Mouse (Mus musculus): ENCODE measurements around the gene Bms1. TPM values are rescaled to one million over a fixed set of nuclear protein-coding genes. Genes with fewer than 3 reads are reported as not detected.
A peak's percentile ranks its signal among the peaks of the same experiment; 100 is the strongest.

The Bms1 gene
- polyA plus RNA-seq, 1 experiment from 2014 or later = 57.7 TPM

DNA sequence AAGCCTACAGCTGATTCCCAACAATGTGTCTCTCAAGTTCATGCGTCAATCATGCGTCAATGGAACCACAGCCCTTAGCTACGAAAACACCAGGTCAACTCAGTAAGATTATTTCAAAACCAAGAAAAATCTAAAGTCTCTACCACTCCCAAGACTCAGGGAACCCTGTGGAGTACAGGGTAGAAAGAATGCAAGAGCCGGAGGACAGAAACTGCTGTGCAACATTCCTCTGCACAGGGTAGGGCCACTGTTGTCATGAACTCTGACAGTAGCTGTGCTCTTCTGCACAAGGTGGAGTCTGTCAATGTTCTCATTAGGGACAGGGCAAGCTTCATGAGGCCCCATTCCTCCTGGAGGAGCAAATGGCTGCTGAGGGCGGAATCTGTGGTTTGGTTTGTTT, 10.8 kb downstream of the Bms1 start:
- H3K4me1 ChIP-seq (replicated peaks; ENCODE audit: control insufficient read depth, insufficient read depth, low read length) = no peaks in the 10 kb centered on the region
- no peak overlapping the region for H3K27ac ChIP-seq (ENCODE audit: low read depth, low read length)
- no peaks in the 10 kb centered on the region for H3K27me3 ChIP-seq (replicated peaks; ENCODE audit: control insufficient read depth, insufficient read depth, low read length)
- no peak overlapping the region for H3K4me2 ChIP-seq
- DNase-seq (ENCODE audit: low spot score) (no peak), ATAC-seq (replicated peaks; ENCODE audit: low FRiP score) (no peak)
- H3K36me3 ChIP-seq (ENCODE audit: control insufficient read depth, insufficient read depth, low read length) = peaks cover 38% of the 10 kb centered on the region
- no peak overlapping the region for H3K9ac ChIP-seq (ENCODE audit: low read depth, low read length)
- no peak overlapping the region for H3K4me3 ChIP-seq (ENCODE audit: low read depth, low read length)
- 94% methylated on average over 5 of the region's 5 CpGs for WGBS
- no peaks in the 10 kb centered on the region for H3K9me3 ChIP-seq (ENCODE audit: control insufficient read depth, low read length)

- Histone ChIP-seq H3K36me3 (ENCODE audit: control insufficient read depth, insufficient read depth, low read length) (peaks cover 35% of the 10 kb centered on the region), H3K27ac (ENCODE audit: low read depth, low read length) (no peak overlapping the region), H3K4me3 (ENCODE audit: low read depth, low read length) (no peak overlapping the region), H3K9ac (ENCODE audit: low read depth, low read length) (no peak overlapping the region), H3K9me3 (ENCODE audit: control insufficient read depth, low read length) (no peaks in the 10 kb centered on the region), H3K27me3 (replicated peaks; ENCODE audit: control insufficient read depth, insufficient read depth, low read length) (no peaks in the 10 kb centered on the region), H3K4me1 (replicated peaks; ENCODE audit: control insufficient read depth, insufficient read depth, low read length) (no peaks in the 10 kb centered on the region), H3K4me2 (no peak overlapping the region)
- no peak for DNase-seq (ENCODE audit: low spot score)
- ATAC-seq (replicated peaks; ENCODE audit: low FRiP score) = no peak
- 87% methylated on average over 4 of the region's 4 CpGs for WGBS
These were observed 12.9 kb downstream of the Bms1 start for GRCm38 (mm10) chr6:118406421-118406820.

DNA sequence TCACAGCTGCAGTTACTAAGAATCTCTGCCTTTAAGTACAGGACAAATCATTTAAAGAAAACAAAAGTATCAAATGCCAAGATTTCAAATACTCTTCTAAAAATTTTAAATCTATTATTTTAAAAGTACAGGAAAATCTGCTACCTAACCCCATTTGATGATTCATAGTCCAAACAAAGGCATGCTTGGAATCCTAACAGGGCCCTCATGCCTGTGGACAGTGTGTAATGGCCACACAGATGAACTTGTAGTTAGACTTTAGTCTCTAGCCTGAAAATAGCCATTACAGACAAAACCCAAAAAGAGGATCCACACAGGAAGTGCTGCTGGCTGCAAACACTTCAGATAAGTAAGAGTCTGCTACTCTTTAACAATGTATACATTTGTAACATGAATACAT, 28.5 kb downstream of the Bms1 start:
- DNase-seq (ENCODE audit: low spot score) (no peak), ATAC-seq (replicated peaks; ENCODE audit: low FRiP score) (no peak)
- Histone ChIP-seq H3K27me3 (replicated peaks; ENCODE audit: control insufficient read depth, insufficient read depth, low read length) (no peaks in the 10 kb centered on the region), H3K9ac (ENCODE audit: low read depth, low read length) (no peak overlapping the region), H3K9me3 (ENCODE audit: control insufficient read depth, low read length) (no peaks in the 10 kb centered on the region), H3K27ac (ENCODE audit: low read depth, low read length) (no peak overlapping the region), H3K4me2 (no peak overlapping the region), H3K4me3 (ENCODE audit: low read depth, low read length) (no peak overlapping the region), H3K4me1 (replicated peaks; ENCODE audit: control insufficient read depth, insufficient read depth, low read length) (no peaks in the 10 kb centered on the region), H3K36me3 (ENCODE audit: control insufficient read depth, insufficient read depth, low read length) (peaks cover 39% of the 10 kb centered on the region)

DNA sequence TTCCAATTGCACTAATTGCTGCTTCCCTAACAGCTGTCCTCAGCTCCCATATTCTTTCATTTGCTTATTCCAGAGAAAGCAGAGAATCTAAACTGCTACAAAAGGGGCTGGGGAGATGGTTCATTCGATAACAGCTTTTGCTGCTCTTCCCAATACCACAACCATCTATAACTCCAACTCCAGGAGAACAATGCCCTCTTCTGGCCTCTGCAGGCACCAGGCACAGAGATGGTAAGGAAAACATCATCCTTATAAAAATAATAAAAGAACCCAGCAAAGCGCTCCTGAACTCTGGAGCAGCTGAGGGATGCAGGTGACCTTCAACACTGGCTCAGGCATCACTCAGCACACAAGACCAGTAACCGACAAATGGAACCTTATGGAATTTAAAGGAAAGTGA, 33.3 kb downstream of the Bms1 start:
- Histone ChIP-seq H3K4me2 (no peak overlapping the region), H3K9me3 (ENCODE audit: control insufficient read depth, low read length) (no peaks in the 10 kb centered on the region), H3K27ac (ENCODE audit: low read depth, low read length) (no peak overlapping the region), H3K4me1 (replicated peaks; ENCODE audit: control insufficient read depth, insufficient read depth, low read length) (no peaks in the 10 kb centered on the region), H3K9ac (ENCODE audit: low read depth, low read length) (no peak overlapping the region), H3K36me3 (ENCODE audit: control insufficient read depth, insufficient read depth, low read length) (peaks cover 28% of the 10 kb centered on the region), H3K4me3 (ENCODE audit: low read depth, low read length) (no peak overlapping the region), H3K27me3 (replicated peaks; ENCODE audit: control insufficient read depth, insufficient read depth, low read length) (no peaks in the 10 kb centered on the region)
- ATAC-seq (replicated peaks; ENCODE audit: low FRiP score) = no peak
- 89% methylated on average over 3 of the region's 3 CpGs for WGBS
- no peak for DNase-seq (ENCODE audit: low spot score)

GRCm38 (mm10) chr6:118381234-118381633, 38.0 kb downstream of the Bms1 start:
- ATAC-seq (replicated peaks; ENCODE audit: low FRiP score) (no peak), DNase-seq (ENCODE audit: low spot score) (no peak)
- Histone ChIP-seq H3K4me3 (ENCODE audit: low read depth, low read length) (no peak overlapping the region), H3K9ac (ENCODE audit: low read depth, low read length) (no peak overlapping the region), H3K4me1 (replicated peaks; ENCODE audit: control insufficient read depth, insufficient read depth, low read length) (no peaks in the 10 kb centered on the region), H3K27me3 (replicated peaks; ENCODE audit: control insufficient read depth, insufficient read depth, low read length) (peaks cover 10% of the 10 kb centered on the region; the same call in 1 of the 2 replicates), H3K27ac (ENCODE audit: low read depth, low read length) (no peak overlapping the region), H3K36me3 (ENCODE audit: control insufficient read depth, insufficient read depth, low read length) (peaks cover 15% of the 10 kb centered on the region), H3K9me3 (ENCODE audit: control insufficient read depth, low read length) (no peaks in the 10 kb centered on the region), H3K4me2 (no peak overlapping the region)
- 79% methylated on average over 4 of the region's 4 CpGs for WGBS

DNA sequence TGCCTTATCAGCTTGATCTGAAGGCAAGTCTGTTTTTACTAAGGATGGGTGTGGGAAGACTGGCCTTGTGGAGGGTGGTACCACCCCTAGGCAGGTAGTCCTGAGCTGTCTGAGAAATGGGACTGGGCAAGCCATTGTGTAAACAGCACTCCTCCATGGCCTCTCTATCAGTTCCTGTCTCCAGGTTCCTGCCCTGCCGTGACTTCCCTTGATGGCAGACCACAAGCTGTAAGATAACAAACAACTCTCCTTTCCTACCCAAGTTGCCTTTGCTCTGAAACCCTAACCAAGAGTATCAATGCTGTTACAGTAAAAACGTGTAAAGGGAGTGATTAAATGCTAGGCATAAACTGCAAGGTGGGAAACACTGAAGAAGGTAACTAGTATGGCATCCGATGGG, 38.6 kb downstream of the Bms1 start:
- peaks cover 15% of the 10 kb centered on the region; the same call in 1 of the 2 replicates for H3K27me3 ChIP-seq (replicated peaks; ENCODE audit: control insufficient read depth, insufficient read depth, low read length)
- H3K27ac ChIP-seq (ENCODE audit: low read depth, low read length) = no peak overlapping the region
- H3K36me3 ChIP-seq (ENCODE audit: control insufficient read depth, insufficient read depth, low read length) = peaks cover 15% of the 10 kb centered on the region
- DNase-seq (ENCODE audit: low spot score) = no peak
- no peaks in the 10 kb centered on the region for H3K4me1 ChIP-seq (replicated peaks; ENCODE audit: control insufficient read depth, insufficient read depth, low read length)
- no peak overlapping the region for H3K4me2 ChIP-seq
- 46% methylated on average over 3 of the region's 3 CpGs for WGBS
- H3K9ac ChIP-seq (ENCODE audit: low read depth, low read length) = no peak overlapping the region
- H3K9me3 ChIP-seq (ENCODE audit: control insufficient read depth, low read length) = no peaks in the 10 kb centered on the region
- no peak overlapping the region for H3K4me3 ChIP-seq (ENCODE audit: low read depth, low read length)
- ATAC-seq (replicated peaks; ENCODE audit: low FRiP score) = no peak

DNA sequence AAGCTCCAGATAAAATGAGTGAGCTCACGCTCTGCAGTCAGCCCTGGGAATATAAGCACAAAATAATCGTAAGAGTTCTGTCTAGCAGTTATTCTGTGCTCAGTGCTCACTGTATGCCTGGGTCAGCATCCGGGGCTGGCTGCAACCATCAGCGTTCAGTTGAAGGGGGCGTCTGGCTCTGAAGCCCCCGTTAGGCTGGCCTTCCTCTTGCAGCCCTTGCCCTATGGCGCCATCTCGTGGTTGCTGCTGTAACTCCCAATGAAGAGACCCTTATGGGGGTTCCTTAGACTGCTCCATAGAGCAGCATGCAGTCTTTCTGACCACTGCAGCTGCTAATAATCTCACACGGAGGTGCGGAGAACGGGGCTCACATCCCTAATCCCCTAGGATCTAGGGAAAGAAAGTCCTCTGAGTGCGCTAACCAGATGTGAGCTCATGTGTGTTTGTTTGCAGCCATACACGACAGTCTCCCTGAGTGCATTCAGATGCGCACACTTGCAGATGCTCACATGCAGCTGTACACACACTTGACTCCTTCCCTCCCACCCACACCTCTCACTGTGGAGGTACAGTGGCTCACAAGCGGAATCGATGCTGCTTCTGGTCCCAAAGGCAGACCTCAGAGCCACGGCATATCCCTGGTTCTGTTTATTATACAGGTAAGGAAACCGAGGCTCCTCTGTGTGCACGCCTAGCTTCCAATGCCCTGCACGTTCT, 39.7 kb downstream of the Bms1 start:
- H3K36me3 ChIP-seq (ENCODE audit: control insufficient read depth, insufficient read depth, low read length) = peaks cover 11% of the 10 kb centered on the region
- H3K4me1 ChIP-seq (replicated peaks; ENCODE audit: control insufficient read depth, insufficient read depth, low read length) = no peaks in the 10 kb centered on the region
- peak; percentile 74 for DNase-seq (ENCODE audit: low spot score)
- H3K9ac ChIP-seq (ENCODE audit: low read depth, low read length) = no peak overlapping the region
- 31% methylated on average over 20 of the region's 20 CpGs for WGBS
- H3K27ac ChIP-seq (ENCODE audit: low read depth, low read length) = no peak overlapping the region
- H3K9me3 ChIP-seq (ENCODE audit: control insufficient read depth, low read length) = no peaks in the 10 kb centered on the region
- ATAC-seq (replicated peaks; ENCODE audit: low FRiP score) = peak; percentile 29
- H3K4me3 ChIP-seq (ENCODE audit: low read depth, low read length) = no peak overlapping the region
- peaks cover 21% of the 10 kb centered on the region for H3K27me3 ChIP-seq (replicated peaks; ENCODE audit: control insufficient read depth, insufficient read depth, low read length)
- H3K4me2 ChIP-seq = no peak overlapping the region

DNA sequence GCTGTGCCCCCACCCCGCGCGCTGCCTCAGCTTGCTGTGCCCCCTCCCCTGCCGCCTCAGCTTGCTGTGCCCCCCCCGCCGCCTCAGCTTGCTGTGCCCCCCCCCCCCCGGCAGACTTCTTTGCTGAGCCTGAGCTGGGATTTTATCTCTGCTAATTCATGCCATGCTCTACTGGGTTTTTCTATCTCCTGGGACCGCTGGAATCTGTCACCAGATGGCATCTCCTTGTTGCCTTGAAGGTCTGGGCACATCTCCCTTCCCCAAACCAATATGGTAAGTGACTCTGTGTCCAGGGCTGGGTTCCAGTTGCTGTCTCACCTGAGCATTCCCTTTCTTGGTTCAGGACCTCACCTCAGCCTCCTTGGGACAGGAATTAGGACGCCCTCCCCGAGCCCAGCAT, 41.7 kb downstream of the Bms1 start:
- WGBS = 61% methylated on average over 9 of the region's 10 CpGs
- H3K4me3 ChIP-seq (ENCODE audit: low read depth, low read length) = no peak overlapping the region
- H3K4me2 ChIP-seq = no peak overlapping the region
- H3K9me3 ChIP-seq (ENCODE audit: control insufficient read depth, low read length) = no peaks in the 10 kb centered on the region
- no peak for ATAC-seq (replicated peaks; ENCODE audit: low FRiP score)
- H3K9ac ChIP-seq (ENCODE audit: low read depth, low read length) = no peak overlapping the region
- no peak for DNase-seq (ENCODE audit: low spot score)
- H3K4me1 ChIP-seq (replicated peaks; ENCODE audit: control insufficient read depth, insufficient read depth, low read length) = no peaks in the 10 kb centered on the region
- 0 out of 2 replicates have a peak, but pooled peaks cover 2% of the 10 kb centered on the region for H3K36me3 ChIP-seq (ENCODE audit: control insufficient read depth, insufficient read depth, low read length)
- H3K27ac ChIP-seq (ENCODE audit: low read depth, low read length) = no peak overlapping the region
- H3K27me3 ChIP-seq (replicated peaks; ENCODE audit: control insufficient read depth, insufficient read depth, low read length) = peaks cover 22% of the 10 kb centered on the region

- H3K4me2 ChIP-seq = no peak overlapping the region
- no peaks in the 10 kb centered on the region for H3K9me3 ChIP-seq (ENCODE audit: control insufficient read depth, low read length)
- DNase-seq (ENCODE audit: low spot score) = no peak
- H3K4me3 ChIP-seq (ENCODE audit: low read depth, low read length) = no peak overlapping the region
- no peak for ATAC-seq (replicated peaks; ENCODE audit: low FRiP score)
- WGBS = 29% methylated on average over 10 of the region's 10 CpGs
- no peaks in the 10 kb centered on the region for H3K36me3 ChIP-seq (ENCODE audit: control insufficient read depth, insufficient read depth, low read length)
- no peak overlapping the region for H3K9ac ChIP-seq (ENCODE audit: low read depth, low read length)
- H3K4me1 ChIP-seq (replicated peaks; ENCODE audit: control insufficient read depth, insufficient read depth, low read length) = no peaks in the 10 kb centered on the region
- H3K27me3 ChIP-seq (replicated peaks; ENCODE audit: control insufficient read depth, insufficient read depth, low read length) = peaks cover 22% of the 10 kb centered on the region
- H3K27ac ChIP-seq (ENCODE audit: low read depth, low read length) = no peak overlapping the region
These were observed 43.3 kb downstream of the Bms1 start for GRCm38 (mm10) chr6:118376023-118376422.
